Mouse (Mus musculus): ENCODE measurements around the gene Adcy10.

The Adcy10 gene

DNA sequence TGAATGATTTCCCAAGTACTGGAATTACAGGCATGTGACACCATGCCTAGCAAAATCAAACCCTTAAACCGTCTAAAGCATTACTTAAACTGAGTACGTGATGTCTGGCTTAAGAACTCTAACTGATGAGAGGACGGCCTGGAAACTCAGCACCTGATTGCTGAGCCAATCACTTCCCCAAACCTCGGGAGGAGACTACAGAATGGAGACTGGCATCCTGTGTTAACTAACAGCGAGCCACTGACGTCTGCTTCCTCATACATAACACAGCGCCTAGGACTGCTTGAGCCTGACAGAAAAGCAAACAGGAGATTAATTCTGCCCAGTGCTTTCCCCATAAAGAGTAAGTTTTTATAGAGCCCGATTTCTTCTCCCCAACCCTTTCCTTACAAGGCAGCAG lies 119.2 kb downstream of the Adcy10 start:
- no peak for DNase-seq (ENCODE audit: low read depth, low spot score)

DNA sequence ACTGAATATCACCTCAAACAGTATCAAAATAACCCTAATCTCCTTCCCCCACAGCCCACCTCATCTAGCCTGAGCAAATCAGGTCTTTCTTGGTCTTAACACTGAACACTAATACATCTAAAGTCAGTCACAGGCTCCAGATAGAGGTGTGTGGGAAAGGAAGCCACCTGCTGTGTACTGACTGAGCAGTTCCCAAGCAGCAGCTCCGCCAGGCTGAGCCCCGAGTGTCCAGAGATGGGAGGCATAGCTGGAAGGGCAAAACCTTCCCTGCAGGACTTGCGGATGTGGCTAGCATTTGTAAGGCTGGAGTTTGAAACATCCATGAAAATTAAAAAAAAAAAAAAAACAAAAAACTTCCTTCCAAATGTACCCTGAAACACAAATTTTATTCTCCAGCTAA lies 120.1 kb downstream of the Adcy10 start:
- no peak for DNase-seq (ENCODE audit: low read depth, low spot score)

DNA sequence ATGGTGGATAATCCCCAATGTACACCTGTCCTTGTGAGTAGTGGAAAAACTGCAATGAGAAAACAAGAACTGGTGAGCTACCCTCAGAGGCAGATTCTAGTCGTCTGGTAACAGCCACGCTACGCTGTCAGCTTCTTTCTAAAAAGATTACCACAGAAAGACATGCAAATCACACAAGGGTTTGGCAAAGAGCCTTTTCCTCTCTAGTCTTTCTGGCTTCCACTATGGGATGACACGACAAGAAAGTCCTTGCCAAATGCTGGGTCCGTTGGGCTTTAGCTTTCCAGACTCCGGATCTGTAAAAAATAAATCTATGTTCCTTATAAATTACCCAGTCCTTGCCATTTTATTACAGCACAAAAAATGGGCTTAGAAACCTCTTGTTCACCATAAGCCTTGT lies 120.8 kb downstream of the Adcy10 start:
- no peak for DNase-seq (ENCODE audit: low read depth, low spot score)

DNA sequence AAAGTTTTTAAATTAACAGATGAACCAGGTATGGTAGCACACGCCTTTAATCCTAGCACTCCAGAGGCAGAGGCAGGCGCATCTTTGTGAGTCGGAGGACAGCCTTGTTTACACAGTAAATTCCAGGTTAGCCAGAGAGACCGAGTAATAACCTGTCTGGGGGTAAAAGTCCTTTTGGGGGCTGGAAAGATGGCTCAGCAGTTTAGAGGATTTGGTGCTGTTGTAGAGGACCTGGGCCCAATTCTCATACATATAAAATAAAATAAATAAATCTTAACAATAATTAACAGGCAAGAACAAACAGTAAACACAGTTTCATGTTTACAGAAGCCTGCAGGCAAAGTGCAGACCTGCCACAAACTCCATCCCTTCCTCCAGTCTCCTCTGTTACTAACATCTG lies 123.9 kb downstream of the Adcy10 start:
- no peak for DNase-seq (ENCODE audit: low read depth, low spot score)

DNA sequence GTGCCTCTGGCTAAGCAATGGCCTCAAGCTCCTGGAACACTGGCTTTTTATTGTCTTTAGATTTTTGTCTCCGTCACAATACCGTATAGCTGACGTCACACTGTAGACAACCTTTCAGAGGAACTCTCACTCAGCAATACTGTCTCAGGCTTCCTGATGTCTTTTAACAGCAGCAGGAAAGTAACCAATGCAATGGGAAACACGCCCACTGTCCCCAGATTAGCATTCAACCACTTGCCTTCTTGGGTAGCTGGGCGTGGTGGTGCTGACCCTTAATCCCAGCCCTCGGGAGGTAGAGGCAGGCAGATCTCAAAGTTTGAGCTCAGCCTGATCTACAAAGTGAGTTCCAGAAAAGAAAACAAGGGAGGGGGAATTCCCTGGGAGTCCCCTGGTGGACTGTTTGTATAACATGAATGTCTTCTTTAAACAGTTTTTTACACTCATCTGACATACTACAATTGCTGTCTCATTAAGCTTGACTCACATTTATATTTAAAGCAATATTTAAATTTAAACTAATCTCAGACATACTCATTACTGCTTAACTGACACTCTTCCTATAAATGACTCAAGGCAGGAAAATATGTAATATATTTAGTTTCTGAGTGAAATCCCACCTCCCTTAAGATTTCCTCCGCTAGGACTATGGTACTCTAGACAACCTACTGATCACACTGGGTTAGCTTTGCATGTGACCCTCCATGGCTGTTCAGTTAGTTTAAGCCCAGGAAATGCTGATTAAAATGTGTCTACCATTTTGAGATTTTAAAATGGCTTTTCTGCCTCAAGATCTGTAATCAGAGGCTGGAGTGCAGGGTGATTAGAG lies 124.7 kb downstream of the Adcy10 start:
- DNase-seq (ENCODE audit: low read depth, low spot score): no peak

DNA sequence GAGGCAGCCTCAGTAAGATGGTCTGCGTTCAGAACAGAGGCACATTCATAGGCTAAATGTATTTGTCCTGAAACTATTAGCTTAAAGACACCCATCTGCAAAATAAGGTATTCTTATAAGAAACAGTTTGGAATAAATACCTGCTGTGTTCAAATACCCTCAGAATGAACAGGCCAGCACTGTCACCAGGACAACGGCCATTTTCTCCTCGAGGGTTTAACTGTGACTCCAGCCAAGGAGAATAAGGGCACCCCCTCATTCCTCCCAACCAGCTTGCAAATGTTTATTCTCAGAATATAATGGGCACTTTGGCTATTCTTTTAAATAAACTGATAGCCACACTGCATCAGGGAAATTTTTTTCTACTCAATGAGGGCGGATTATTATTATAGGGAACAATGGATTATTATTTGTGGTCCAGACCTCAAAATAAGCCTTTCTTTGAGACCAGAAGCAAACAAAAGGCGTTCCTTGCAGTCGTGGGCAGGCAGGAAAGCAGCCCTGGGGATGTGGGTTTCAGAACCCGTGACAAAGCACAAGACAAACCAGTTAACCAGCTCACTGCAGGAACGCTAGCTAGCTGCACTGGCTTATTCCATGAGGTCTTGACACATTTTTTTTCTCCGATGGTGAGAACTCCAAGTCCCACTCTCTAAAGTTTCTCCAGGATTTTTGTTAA lies 125.5 kb downstream of the Adcy10 start:
- no peak for DNase-seq (ENCODE audit: low read depth, low spot score)

DNA sequence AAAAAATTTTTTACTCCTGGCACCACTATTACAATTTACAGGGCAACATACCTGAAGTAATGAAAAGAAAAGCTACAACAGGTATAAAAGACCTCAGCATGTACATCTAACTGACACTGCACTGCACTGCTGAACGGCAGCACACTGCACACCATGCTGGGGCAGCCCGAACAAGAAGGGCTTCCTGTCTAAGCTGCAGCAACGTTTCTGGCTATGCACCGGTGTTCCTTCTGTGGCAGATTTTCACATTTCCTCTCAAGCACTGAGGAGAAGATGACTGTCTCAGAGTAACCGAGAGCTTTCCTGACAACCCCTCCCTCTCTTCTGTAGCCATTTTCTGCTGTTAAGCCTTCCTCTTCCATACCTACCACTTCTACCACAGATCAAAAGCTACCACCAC lies 127.7 kb downstream of the Adcy10 start:
- no peak for DNase-seq (ENCODE audit: low read depth, low spot score)

DNA sequence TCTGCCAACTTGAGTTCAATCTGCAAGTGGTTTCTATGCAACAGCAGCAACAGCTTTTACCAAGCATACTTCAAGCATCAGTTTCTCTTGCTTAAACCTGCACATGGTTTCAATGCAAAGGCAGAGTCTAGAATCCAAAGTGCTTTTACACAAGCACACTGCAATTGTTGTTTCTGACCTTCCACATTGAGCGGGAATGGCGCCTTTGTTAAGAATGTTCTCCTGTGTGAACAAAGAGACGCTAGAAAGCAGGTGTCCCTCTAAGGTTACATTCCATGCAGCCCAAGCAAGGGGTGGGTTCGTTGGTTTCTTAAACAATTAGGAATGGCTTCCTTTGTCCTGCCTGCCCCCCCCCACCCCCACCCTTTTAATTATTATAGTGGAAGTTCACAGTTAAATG lies 128.9 kb downstream of the Adcy10 start:
- no peak for DNase-seq (ENCODE audit: low read depth, low spot score)

DNA sequence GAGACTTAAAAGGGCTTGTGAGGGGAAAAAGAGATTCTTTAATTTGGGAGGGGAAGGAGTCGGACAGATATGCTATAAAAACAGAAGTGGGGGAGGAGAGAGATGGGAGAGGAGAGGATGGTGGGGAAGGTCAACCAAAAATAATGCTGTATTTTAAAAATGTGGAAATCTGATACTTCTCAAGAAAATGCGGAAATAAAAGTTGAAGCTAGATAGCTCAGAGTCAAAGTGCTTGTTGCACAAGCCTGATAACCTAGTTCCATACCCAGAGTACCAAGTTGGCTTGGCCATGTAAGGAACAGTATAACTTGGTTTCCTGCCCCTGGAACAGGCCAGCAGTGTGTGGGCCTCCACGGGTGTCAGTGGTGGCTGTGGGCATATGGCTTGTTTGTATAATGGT lies 129.8 kb downstream of the Adcy10 start:
- no peak for DNase-seq (ENCODE audit: low read depth, low spot score)

DNA sequence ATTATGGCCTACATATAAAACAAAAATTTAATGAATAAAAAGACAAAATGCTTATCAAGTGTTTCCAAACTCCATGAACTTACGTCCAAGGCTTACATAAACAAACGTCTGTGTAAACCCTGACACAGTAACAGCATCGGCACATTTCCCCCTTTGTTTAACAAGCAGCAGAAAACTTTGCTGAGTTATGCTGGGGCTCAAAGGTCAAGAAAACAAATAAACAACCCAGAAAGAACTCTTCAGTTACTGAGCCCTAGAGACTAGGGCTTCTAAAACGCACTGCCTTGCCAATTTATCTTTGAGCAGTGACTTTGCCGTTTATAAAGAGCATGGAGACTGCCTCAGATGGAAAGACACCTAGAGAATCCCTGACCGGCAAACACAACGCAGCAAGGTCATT lies 131.7 kb downstream of the Adcy10 start:
- DNase-seq (ENCODE audit: low read depth, low spot score): no peak

DNA sequence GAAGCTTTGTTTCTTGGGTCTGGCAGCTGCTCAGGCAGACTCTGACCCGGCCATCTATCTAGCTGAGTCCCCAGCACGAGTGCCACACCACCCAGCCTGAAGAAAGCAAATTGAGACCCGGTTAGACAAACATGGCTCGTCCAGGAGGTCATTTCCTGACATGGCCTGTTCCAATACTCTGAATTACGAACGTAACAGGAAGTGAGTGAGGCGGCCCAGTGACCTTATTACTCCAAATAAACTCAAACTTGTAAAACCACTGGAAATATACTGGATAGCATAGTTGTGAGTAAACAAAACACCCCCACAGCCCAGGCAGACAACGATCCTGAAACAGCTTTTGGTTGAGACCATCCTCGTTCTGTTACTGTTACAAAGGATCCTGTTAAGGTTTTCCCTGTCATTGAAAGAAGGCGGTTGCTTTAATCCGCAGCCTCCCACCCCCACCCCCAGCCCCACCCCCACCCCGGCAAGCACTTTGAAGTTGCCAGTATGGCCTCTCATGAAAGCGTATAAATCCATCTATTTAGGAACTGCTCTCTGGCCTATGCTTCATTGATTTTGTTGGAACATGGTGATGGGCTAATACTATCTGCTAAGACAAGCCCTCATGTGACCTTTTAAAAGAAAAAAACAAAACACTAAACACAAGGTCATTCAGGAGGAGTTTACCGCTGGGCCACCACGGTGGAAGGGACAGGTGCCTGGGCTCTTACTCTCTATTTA lies 132.3 kb downstream of the Adcy10 start:
- no peak for DNase-seq (ENCODE audit: low read depth, low spot score)

DNA sequence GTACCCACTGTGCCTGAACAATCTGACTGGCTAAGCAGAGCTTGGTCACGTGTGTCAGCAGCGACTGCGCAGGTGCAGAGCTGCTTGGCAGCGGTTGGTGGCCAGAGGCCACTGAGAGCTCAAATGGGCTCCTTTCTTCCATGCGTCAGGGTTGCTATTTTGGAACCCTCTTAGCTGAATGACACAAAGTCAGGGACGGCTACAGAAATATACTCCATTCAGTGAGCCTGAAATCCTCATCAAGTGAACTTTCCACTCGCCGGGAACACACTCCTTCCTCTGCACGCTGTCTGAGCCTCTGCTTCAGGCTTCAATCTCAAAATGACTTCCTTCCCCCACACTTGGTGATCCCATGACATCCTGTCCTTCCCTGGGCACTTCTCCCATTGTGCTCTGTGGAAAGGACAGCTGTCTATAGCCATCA lies 133.2 kb downstream of the Adcy10 start:
- DNase-seq (ENCODE audit: low read depth, low spot score): no peak

DNA sequence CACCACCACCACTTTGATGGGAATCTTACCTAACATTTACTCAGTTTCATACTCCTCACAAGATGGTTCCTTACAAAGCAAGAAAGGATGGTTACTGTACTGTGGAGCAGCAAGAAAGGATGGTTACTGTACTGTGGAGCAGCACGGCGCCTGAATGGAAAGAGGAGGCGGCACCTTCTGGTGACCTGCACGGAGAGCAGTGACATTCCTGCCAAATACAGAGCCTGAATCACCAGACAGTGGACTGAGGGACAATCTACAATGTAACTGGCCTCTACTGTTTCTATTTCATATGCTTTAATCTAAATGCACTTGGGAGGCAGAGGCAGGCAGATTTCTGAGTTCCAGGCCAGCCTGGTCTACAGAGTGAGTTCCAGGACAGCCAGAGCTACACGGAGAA lies 140.1 kb downstream of the Adcy10 start:
- no peak for DNase-seq (ENCODE audit: low read depth, low spot score)

DNA sequence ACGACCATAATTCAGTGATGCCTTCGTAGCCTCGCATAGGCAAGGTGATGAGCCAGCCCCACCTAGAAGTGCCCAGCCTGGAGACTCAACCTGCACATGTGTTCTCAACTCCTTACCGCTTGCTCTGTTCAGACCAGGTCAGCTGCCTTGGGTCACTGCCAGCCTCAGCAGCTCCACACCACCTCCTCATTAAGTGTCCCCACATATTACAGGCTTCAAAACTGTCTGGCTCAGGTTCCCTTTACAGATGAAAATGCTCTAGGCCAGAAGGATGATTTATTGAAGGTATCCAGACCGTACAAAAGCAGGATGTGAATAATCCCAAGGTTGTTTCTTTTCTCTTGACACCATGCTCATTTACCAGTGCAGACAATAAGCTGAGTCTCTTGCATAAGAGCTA lies 140.9 kb downstream of the Adcy10 start:
- DNase-seq (ENCODE audit: low read depth, low spot score): no peak
